Mouse (Mus musculus) embryonic facial prominence, embryonic 13.5 days (tissue): Measurements from ENCODE around the gene Nop16. TPM values are rescaled to one million over a fixed set of nuclear protein-coding genes. Genes with fewer than 3 reads are reported as not detected.
A peak's percentile ranks its signal among the peaks of the same experiment; 100 is the strongest.
"Not testable (repeated sequence)": the region's sequence is repeated elsewhere in the genome, so short reads cannot be mapped to it uniquely, and the experiment has no call there.

Experiments used
- ATAC-seq: fragments of 200-750 bp; cut with Nextera tagmentation; 2 replicates; pipeline ENCODE4 v1.8.0; 2017; ENCODE audit warnings: low read depth; ENCODE audit not compliant: insufficient number of reproducible peaks, insufficient read depth, low FRiP score, low TSS enrichment
- H3K27ac ChIP-seq: fragments of 300-500 bp; sonication (generic); 2 replicates; pipeline ENCODE4 v1.5.1; 2015; ENCODE audit warnings: moderate library complexity, mild to moderate bottlenecking, inconsistent platforms
- H3K27me3 ChIP-seq: fragments of 300-500 bp; sonication (generic); 2 replicates; pipeline ENCODE4 v1.6.1; 2015; ENCODE audit warnings: mild to moderate bottlenecking, inconsistent platforms
- H3K36me3 ChIP-seq: fragments of 300-500 bp; sonication (generic); 2 replicates; pipeline ENCODE4 v1.6.1; 2015; ENCODE audit warnings: mild to moderate bottlenecking, inconsistent platforms
- H3K4me1 ChIP-seq: fragments of 300-500 bp; sonication (generic); 2 replicates; pipeline ENCODE4 v1.6.1; 2015; ENCODE audit warnings: inconsistent platforms
- H3K4me2 ChIP-seq: fragments of 300-500 bp; sonication (generic); 2 replicates; pipeline ENCODE4 v1.6.1; 2015; ENCODE audit warnings: moderate library complexity, mild to moderate bottlenecking, inconsistent platforms
- H3K4me3 ChIP-seq: fragments of 300-500 bp; sonication (generic); 2 replicates; pipeline ENCODE4 v1.5.1; 2015; ENCODE audit warnings: mild to moderate bottlenecking, inconsistent platforms
- H3K9ac ChIP-seq: fragments of 300-500 bp; sonication (generic); 2 replicates; pipeline ENCODE4 v1.6.1; 2015; ENCODE audit warnings: mild to moderate bottlenecking, inconsistent platforms
- H3K9me3 ChIP-seq: fragments of 300-500 bp; sonication (generic); 2 replicates; pipeline ENCODE4 v1.6.1; 2016; ENCODE audit warnings: inconsistent platforms
- WGBS: fragments of 180-500 bp; shearing (Covaris S2); methylation state at CpG from one replicate; pipeline ENCODE4 v1.1.7; 2015; ENCODE audit warnings: mixed read lengths; 5-methylcytosine and 5-hydroxymethylcytosine counted together
- polyA plus RNA-seq: library from polyadenylated mRNA; unstranded; fragments of >200 nt; fragmentation: Nextera tagmentation; extraction: Ambion mirVana; gene quantifications from 2 replicates; pipeline ENCODE4 v1.2.1, GENCODE M21; 2015

The Nop16 gene
- polyA plus RNA-seq = 97.5 and 113 TPM in 2 replicates

GRCm38 (mm10) chr13:54589996-54590951 is at the start of gene Nop16, which contains the start of gene Higd2a:
Gene Nop16, minus strand, starts transcription at chr13:54590090.
Gene Higd2a, plus strand, starts transcription at chr13:54590207.
- WGBS = under 1% methylated on average over 51 of the region's 51 CpGs
- ATAC-seq = peak; percentile 93
- peak within 1 kb of the TSS; percentile 93 for H3K9ac ChIP-seq
- peak within 1 kb of the TSS; percentile 93 for H3K4me3 ChIP-seq
- peak within 1 kb of the TSS; percentile 76 for H3K4me2 ChIP-seq
- H3K36me3 ChIP-seq = peaks cover 44% of the 10 kb centered on the region
- H3K27ac ChIP-seq = peak within 1 kb of the TSS; percentile 88
- no peaks in the 10 kb centered on the region for H3K9me3 ChIP-seq
- peaks cover 24% of the 10 kb centered on the region for H3K4me1 ChIP-seq
- no peaks in the 10 kb centered on the region for H3K27me3 ChIP-seq

DNA sequence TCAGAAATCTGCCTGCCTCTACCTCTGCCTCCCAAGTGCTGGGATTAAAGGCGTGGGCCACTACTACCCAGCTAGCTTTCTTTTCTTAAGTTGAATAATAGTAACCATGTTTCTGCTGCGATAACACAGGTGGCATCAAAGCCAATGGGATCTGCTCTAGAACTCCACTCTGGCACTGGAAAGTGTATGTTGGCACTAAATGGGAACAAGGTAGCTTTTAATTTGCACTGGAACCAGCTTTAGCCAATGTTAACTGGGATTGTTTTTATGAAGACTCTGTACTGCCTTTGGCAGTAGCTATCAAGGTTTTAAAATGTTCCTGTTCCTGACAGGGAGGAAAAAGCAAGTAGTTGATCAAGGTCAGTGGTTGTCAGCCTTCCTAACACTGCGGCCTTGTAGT is 45.1 kb upstream of the Nop16 start:
- H3K4me3 ChIP-seq = no peak overlapping the region
- ATAC-seq = no peak
- 97% methylated on average over 3 of the region's 3 CpGs for WGBS
- no peaks in the 10 kb centered on the region for H3K27me3 ChIP-seq
- no peak overlapping the region for H3K4me2 ChIP-seq
- no peaks in the 10 kb centered on the region for H3K9me3 ChIP-seq
- peaks cover 53% of the 10 kb centered on the region for H3K36me3 ChIP-seq
- H3K4me1 ChIP-seq = no peaks in the 10 kb centered on the region
- H3K9ac ChIP-seq = no peak overlapping the region
- no peak overlapping the region for H3K27ac ChIP-seq

DNA sequence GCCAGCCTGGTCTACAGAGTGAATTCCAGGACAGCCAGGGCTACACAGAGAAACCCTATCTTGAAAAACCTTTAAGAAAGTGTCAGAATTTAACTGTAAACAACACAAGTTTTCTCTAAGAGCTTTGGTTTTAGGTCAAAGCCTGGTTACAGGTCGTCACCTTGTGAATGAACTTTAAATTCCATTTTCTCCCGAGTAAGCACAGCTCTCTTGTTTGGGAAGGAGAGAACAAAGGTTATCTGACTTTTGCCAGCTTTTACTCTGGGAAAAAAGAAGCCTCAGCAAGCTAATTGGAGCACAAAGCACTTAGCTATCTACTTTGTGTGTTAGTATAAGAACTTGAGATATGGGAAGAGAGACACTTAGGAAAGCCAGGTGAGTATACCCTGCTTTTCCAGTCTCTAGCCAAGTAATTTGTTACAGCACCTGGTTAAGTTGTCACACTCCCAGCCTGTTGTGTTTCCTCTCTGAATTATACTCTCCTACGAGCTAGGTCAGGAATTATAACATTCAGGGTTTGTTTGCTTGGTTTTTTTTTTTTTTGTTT is 42.9 kb upstream of the Nop16 start:
- no peak overlapping the region for H3K4me3 ChIP-seq
- 82% methylated on average over 3 of the region's 3 CpGs for WGBS
- H3K4me2 ChIP-seq = no peak overlapping the region
- no peaks in the 10 kb centered on the region for H3K27me3 ChIP-seq
- no peak overlapping the region for H3K9ac ChIP-seq
- peaks cover 37% of the 10 kb centered on the region for H3K36me3 ChIP-seq
- H3K27ac ChIP-seq = no peak overlapping the region
- H3K9me3 ChIP-seq = no peaks in the 10 kb centered on the region
- H3K4me1 ChIP-seq = no peaks in the 10 kb centered on the region; the same call in 1 of the 2 replicates
- ATAC-seq = no peak

DNA sequence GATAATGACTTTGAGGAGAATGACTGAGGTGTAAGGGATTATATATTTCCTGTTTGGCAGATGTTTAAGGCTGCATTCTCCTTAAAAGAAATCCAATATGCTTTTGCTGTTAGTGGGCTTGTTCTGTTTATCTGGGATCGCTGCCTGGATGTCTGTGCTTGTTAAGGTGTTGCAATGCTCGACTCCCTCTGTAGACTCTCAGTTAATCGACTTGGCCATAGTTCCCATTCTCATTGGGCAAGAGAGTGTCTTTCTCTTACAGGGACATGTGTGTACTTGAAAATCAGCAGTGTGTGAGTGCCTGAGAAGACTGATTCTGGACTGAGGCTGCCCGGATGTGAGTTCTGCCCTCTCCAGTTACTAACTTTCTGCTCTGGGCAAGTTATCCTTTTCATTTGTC is 39.2 kb upstream of the Nop16 start:
- Histone ChIP-seq H3K9me3 (no peaks in the 10 kb centered on the region), H3K4me1 (no peaks in the 10 kb centered on the region; the same call in 1 of the 2 replicates), H3K27ac (no peak overlapping the region), H3K4me3 (no peak overlapping the region), H3K9ac (no peak overlapping the region), H3K4me2 (no peak overlapping the region), H3K36me3 (peaks cover 28% of the 10 kb centered on the region), H3K27me3 (no peaks in the 10 kb centered on the region)
- ATAC-seq = no peak
- 77% methylated on average over 4 of the region's 4 CpGs for WGBS

GRCm38 (mm10) chr13:54621960-54622521 is 32.2 kb upstream of the Nop16 start:
- Histone ChIP-seq H3K4me3 (peak overlapping the region; percentile 94), H3K4me1 (peaks cover 11% of the 10 kb centered on the region), H3K27me3 (no peaks in the 10 kb centered on the region), H3K9ac (peak overlapping the region; percentile 97), H3K36me3 (0 out of 2 replicates have a peak, but pooled peaks cover 4% of the 10 kb centered on the region), H3K9me3 (no peaks in the 10 kb centered on the region), H3K27ac (peak overlapping the region; percentile 88), H3K4me2 (peak overlapping the region; percentile 77)
- no peak for ATAC-seq
- WGBS = under 1% methylated on average over 27 of the region's 27 CpGs

DNA sequence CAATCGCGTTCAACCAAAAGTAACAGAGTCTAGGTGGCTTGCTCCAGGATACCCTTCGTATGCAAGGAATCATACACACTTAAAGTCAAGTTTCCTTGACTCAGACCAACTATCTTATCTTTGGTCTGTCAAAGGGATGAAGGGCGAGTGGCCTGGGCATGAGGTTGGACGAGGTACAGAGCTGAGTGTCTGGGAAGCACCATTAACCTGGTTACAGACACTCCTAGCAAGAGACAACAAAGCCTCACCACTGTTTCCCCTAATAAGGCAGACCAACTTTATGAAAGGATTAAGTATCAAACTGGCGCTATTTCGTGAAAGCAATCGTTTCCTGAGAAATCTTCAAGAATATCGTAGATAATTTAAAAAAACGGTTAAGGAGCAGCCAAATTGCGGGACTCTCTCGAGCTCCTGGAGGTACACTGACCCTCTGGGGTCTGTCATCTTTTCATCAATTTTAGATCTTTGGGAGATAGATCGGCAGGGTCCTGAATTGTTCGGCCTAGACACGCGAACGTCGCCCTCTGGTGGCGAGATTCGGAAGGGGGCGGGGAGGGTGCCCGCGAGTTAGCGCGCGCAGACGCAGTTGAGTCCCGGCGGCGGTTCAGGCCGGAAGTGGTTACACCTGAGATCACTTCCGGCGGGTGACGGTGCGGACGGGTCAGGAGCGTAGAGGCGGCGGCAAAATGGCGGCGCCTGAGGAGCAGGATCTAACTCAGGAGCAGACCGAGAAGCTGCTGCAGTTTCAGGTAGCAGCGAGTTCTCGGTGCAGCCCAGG is 31.5 kb upstream of the Nop16 start, which contains the start of gene Faf2:
TSS of gene Faf2 (plus strand) at position 630 of the 778 bp plus-strand sequence.
- H3K4me2 ChIP-seq = peak within 1 kb of the TSS; percentile 77
- peak within 1 kb of the TSS; percentile 88 for H3K27ac ChIP-seq
- no peaks in the 10 kb centered on the region for H3K27me3 ChIP-seq
- H3K4me1 ChIP-seq = peaks cover 11% of the 10 kb centered on the region
- H3K36me3 ChIP-seq = 0 out of 2 replicates have a peak, but pooled peaks cover 4% of the 10 kb centered on the region
- peak; percentile 98 for ATAC-seq
- H3K9ac ChIP-seq = peak within 1 kb of the TSS; percentile 97
- peak within 1 kb of the TSS; percentile 94 for H3K4me3 ChIP-seq
- no peaks in the 10 kb centered on the region for H3K9me3 ChIP-seq
- 10% methylated on average over 44 of the region's 44 CpGs for WGBS

GRCm38 (mm10) chr13:54616998-54617397 is 27.1 kb upstream of the Nop16 start:
- Histone ChIP-seq H3K27ac (no peak overlapping the region), H3K4me1 (no peaks in the 10 kb centered on the region), H3K9ac (no peak overlapping the region), H3K9me3 (no peaks in the 10 kb centered on the region), H3K36me3 (no peaks in the 10 kb centered on the region), H3K4me3 (no peak overlapping the region), H3K27me3 (no peaks in the 10 kb centered on the region), H3K4me2 (no peak overlapping the region)
- no peak for ATAC-seq
- 56% methylated on average over 6 of the region's 6 CpGs for WGBS

- no peaks in the 10 kb centered on the region for H3K9me3 ChIP-seq
- no peak for ATAC-seq
- H3K27me3 ChIP-seq = no peaks in the 10 kb centered on the region
- H3K9ac ChIP-seq = no peak overlapping the region
- peaks cover 3% of the 10 kb centered on the region; the same call in 1 of the 2 replicates for H3K4me1 ChIP-seq
- H3K36me3 ChIP-seq = no peaks in the 10 kb centered on the region
- no peak overlapping the region for H3K4me2 ChIP-seq
- 81% methylated on average over 8 of the region's 8 CpGs for WGBS
- no peak overlapping the region for H3K4me3 ChIP-seq
- no peak overlapping the region for H3K27ac ChIP-seq
Measured at GRCm38 (mm10) chr13:54616307-54616706, 26.4 kb upstream of the Nop16 start.

DNA sequence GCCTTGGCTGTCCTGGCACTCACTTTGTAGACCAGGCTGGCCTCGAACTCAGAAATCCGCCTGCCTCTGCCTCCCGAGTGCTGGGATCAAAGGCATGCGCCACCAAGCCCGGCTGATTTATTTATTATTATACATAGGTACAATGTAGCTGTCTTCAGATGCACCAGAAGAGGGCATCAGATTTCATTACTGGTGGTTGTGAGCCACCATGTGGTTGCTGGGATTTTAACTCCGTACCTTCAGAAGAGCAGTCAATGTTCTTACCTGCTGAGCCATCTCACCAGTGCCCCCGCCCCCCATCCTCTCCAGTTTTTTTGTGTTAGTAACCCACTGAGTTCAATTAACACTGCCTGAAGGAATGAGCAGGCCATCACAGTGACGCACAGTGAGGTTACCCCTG is 23.3 kb upstream of the Nop16 start:
- not testable (repeated sequence) for H3K27me3 ChIP-seq, H3K4me2 ChIP-seq, H3K9me3 ChIP-seq, H3K4me3 ChIP-seq, H3K27ac ChIP-seq, ATAC-seq, H3K9ac ChIP-seq, H3K36me3 ChIP-seq
- WGBS = 87% methylated on average over 8 of the region's 8 CpGs
- H3K4me1 ChIP-seq = peaks cover 16% of the 10 kb centered on the region

DNA sequence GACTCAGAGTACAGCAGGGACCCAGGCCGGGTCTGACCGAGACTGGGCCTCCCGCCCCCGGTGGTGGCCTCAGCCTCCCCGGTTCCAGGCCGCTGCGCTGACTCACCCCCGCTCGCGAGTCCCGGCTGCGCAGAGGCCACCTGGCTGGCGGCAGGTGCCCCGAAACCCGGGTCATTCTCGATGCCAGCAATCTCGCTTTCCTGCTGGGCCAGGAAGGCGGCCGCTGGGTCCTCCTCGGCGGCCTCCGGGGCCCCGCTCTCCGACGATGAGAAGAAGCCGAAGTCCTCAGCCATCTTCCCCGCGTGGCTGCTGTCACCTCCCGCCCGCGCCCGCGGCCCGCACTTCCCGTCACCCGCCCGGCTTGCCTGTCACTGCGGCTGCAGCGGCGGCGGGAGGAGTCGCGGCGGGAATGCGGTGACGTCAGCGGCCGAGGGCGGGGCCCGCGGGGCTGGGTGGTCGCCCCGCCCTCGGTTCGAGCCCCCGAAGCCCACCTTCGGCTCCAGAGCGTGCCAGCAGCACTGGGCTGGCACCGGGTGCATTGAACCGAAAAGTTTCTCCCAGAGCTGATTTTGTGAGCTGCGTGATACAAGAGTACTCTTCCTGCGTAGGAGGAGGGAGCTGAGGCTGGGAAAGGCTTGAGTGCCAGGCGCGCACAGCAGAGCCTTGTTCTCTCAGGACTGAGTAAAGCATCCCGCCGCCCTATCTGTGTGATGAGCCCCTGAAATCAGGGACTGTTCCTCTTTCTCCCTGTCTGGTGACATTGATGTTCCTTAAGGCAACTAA is 21.3 kb upstream of the Nop16 start, which contains the start of gene Cltb:
TSS of gene Cltb (minus strand) at position 373 of the 783 bp plus-strand sequence.
- no peaks in the 10 kb centered on the region for H3K36me3 ChIP-seq
- peak within 1 kb of the TSS; percentile 94 for H3K4me2 ChIP-seq
- peaks cover 16% of the 10 kb centered on the region for H3K4me1 ChIP-seq
- H3K27me3 ChIP-seq = peaks cover 5% of the 10 kb centered on the region; the same call in 1 of the 2 replicates
- no peaks in the 10 kb centered on the region for H3K9me3 ChIP-seq
- H3K9ac ChIP-seq = peak within 1 kb of the TSS; percentile 81
- ATAC-seq = peak; percentile 32; the same call in 1 of the 2 replicates
- peak within 1 kb of the TSS; percentile 71 for H3K4me3 ChIP-seq
- 1% methylated on average over 66 of the region's 66 CpGs for WGBS
- peak within 1 kb of the TSS; percentile 22; the same call in 1 of the 2 replicates for H3K27ac ChIP-seq
